Mouse (Mus musculus): ENCODE measurements around the gene Il15ra.

Il15ra gene

GRCm38 (mm10) chr2:11778087-11778823, 73.2 kb downstream of the Il15ra start:
- DNase-seq (ENCODE audit: low spot score), result peak; percentile 58
